Comparison of ENCODE assay signal across 14 mouse cellular contexts in genomic region chr1:137083500-137083899, GRCm38 (mm10).
"Had no signal": no experiment of that assay in that cellular context is flagged by ENCODE, and none has a peak within 500 bp of the region (broad histone marks: within the 10 kb centered on the region; RNA-seq: fewer than 3 reads in every experiment).

No protein-coding gene starts in this region.

- H3K4me2 ChIP-seq: liver, embryonic 13.5 days; midbrain, embryonic 13.5 days; neural tube, embryonic 12.5 days; neural tube, embryonic 15.5 days had no signal

- H3K27me3 ChIP-seq: liver, embryonic 13.5 days; megakaryocyte, embryonic 14.5 days; midbrain, embryonic 13.5 days; neural tube, embryonic 12.5 days; neural tube, embryonic 15.5 days had no signal

- H3K4me3 ChIP-seq: layer of hippocampus, adult 2 months; liver, embryonic 13.5 days; megakaryocyte, embryonic 14.5 days; midbrain, embryonic 10.5 days; midbrain, embryonic 13.5 days; neural tube, embryonic 12.5 days; neural tube, embryonic 15.5 days had no signal

- H3K36me3 ChIP-seq: liver, embryonic 13.5 days; midbrain, embryonic 10.5 days; midbrain, embryonic 13.5 days; neural tube, embryonic 12.5 days; neural tube, embryonic 15.5 days had no signal

- ATAC-seq: intestine, postnatal 0 days; midbrain, embryonic 13.5 days had no signal

- DNase-seq: kidney, adult 8-10 months; kidney, postnatal 14 days; layer of hippocampus, adult 9-11 months; liver, embryonic 13.5 days; lung, postnatal 10 days; thymus, adult 18-20 months; thymus, postnatal 36 days had no signal

- H3K27ac ChIP-seq: layer of hippocampus, adult 2 months; liver, embryonic 13.5 days; midbrain, embryonic 10.5 days; midbrain, embryonic 13.5 days; neural tube, embryonic 12.5 days; neural tube, embryonic 15.5 days had no signal

- H3K9me3 ChIP-seq: liver, embryonic 13.5 days; midbrain, embryonic 10.5 days; midbrain, embryonic 13.5 days; neural tube, embryonic 12.5 days; neural tube, embryonic 15.5 days had no signal

- H3K9ac ChIP-seq: liver, embryonic 13.5 days; midbrain, embryonic 13.5 days; neural tube, embryonic 12.5 days; neural tube, embryonic 15.5 days had no signal

- H3K4me1 ChIP-seq: liver, embryonic 13.5 days; midbrain, embryonic 10.5 days; midbrain, embryonic 13.5 days; neural tube, embryonic 12.5 days had no signal
